Mouse (Mus musculus) left cerebral cortex, postnatal 36 days (tissue): ENCODE results near the gene Gabbr2. TPM values are rescaled to one million over a fixed set of nuclear protein-coding genes. Genes with fewer than 3 reads are reported as not detected.
A peak's percentile ranks its signal among the peaks of the same experiment; 100 is the strongest.

Source experiments
- DNase-seq, 2 experiments: peaks; one replicate each; pipeline ENCODE4 v3.0.0; 2021 to 2022; ENCODE audit warnings: low spot score in 2 of 2, mixed read lengths in 1 of 2
- intact Hi-C: fragments of 180-260 bp; cut with DNase I; formaldehyde crosslinking; loops from one replicate; pipeline ENCODE4 v1.15.1; 2025
- total RNA-seq, 2 experiments: library from RNA; stranded (reverse); gene quantifications; 2 replicates each; pipeline ENCODE4 v1.2.3; 2021

Gene Gabbr2
- total RNA-seq, 2 experiments from 2014 or later = 253 to 276 TPM

DNA sequence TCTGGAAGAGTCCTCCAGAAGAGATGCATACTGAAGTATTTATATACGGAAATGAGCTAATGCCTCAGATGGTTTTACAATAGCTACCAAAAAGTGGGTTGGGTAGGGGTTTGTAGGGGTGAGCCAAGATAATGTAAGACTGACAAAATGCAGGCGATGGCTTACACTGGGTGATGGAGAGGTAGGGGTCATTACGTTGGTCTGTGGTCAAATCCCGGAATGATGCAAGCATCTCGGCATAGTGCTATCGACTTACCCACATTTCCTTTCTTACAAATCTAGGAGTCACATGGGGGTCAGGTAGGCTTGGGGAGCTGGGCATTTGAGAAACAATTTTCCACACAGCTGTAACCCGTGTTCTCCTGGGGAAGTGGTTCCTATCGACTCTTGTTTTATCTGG lies 242.7 kb downstream of the Gabbr2 start:
- intact Hi-C loops = no loop called here

DNA sequence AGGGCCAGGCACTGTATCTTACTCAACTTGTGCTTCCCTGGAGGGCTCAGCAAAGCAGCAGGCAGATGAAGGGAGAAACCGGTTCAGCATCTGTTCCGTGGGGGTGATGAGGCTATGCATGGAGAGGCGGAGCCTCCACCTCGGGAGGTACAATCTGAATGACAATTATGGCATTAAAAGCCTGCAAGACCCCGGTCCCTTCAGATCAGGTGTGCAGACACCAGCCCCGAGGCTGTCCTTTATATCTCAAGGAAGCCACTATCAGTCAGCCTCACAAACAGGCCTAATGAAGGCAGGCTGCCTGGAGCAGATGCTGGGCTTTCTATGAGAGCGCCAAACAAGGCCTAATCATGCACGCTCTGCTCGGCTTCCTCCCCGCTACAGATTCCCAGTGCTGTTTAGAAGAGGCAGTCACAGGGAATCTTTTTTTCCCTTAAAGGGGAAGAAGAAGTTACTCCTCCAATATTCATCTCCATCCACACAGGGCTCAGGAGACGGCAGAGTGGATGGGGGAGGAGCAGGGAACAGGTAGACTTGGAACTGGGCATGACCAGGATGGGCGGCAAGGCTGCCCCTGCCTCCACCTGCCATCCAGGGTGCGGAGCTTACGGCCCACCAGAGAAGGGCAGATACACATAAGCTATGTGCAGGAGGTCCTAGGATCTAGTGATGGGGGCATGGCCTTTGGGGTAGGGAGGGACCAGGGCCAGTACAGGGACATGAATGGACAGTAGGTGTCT lies 244.5 kb downstream of the Gabbr2 start:
- peak; percentile 63 to 69 for DNase-seq
- intact Hi-C loops = no loop called here

More for the DNA sequence above, 242.7 kb downstream of the Gabbr2 start:
- no peak for DNase-seq

DNA sequence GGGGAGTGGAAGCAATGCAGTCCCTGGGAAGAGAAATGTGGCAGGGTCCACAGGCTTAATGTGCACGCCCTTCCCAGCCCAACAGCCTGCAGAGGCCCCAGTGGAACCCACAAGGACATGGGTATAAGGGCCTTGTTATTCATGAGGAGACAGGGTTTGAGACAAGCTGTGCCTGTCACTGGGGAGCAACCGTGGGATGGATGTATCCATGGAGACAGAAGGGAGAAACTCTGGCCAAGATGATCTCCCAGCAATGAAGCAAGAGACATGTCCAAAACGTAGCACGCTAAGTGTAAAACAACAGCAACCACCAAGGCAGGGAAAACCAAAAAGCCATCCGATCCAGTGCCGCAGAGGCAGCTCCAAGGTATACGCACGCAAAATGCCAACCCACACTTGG lies 246.1 kb downstream of the Gabbr2 start:
- DNase-seq = no peak
- intact Hi-C loops = loop anchor here (2.0 kb wide), 1 partner anchor 45 kb away; no protein-coding TSS in a partner anchor

DNA sequence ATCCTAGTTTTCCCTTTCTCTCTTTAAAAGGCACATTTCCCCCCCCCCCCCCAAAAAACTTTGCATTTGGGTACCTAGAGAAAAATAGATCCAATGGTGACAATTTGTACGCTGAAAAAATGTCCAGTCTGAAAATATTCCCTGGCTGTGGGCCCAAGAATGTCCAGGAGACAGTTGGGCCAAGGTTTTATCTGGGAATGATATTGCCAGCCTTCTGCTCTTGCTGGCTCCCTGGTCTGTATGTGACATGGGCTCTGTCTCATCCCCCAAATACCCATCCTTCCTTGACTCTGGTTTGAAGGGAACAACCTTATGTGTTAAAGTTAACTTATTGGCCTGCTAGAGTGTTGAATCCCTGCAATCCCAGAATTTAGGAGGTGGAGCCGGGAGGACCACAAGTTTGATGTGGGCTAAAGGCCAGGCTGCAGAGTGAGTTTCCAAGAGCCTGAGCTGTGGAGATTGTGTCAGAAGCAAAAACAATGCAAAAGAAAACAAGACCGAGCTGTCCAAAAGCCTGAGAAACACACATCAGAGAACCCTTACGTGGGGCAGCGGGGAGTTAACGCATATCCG lies 247.0 kb downstream of the Gabbr2 start:
- intact Hi-C loops = loop anchor here (2.0 kb wide), 1 partner anchor 46 kb away; no protein-coding TSS in a partner anchor
- DNase-seq = no peak

DNA sequence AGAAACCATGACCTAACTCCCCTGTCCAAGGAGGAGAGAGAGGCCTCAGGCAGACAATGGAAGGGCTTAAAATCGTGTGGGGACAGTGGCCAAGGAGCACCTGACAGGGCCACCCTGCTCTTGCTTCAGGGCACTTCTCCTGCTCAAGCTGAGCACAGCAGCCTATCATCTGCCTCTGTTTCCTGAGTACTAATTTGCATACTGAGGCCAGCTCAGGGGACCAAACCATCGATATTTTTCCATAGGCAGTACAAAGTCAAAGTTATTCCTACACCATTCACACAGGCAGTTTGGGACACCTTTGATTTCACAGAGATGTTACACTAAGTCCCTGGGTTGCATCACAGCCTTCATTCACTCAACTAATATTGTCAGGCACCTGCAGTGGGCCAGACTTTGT lies 249.1 kb downstream of the Gabbr2 start:
- no peak for DNase-seq
- intact Hi-C loops = no loop called here

DNA sequence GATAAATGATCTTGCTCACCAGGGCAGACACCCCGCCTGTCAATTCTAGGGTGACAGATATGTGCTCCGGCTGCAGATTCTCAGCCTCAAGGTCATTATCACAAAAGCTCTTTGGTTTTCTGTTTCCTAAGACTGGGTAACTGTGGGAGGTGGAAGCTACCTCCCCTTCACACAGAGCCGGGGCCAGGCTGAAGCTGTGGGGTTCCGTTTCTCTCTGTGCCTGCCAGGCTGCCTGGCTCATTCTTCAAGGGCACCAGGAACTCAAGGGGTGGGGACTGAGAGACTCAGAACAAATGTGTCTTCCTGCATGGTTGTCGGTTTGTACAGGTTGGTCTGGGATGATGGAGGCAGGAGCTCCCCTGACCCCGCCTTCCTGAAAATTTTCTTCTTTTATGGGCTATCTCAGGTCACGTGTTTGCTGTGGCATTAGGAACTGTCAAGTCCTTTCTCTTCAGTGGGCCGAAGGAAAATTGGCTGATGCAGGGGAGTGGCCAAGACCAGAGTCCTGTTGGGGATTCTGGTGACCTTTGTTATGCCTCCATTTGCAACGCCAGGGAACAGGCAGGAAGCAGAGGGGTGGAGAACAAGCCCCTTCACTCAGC lies 254.7 kb downstream of the Gabbr2 start:
- DNase-seq = no peak
- intact Hi-C loops = no loop called here

DNA sequence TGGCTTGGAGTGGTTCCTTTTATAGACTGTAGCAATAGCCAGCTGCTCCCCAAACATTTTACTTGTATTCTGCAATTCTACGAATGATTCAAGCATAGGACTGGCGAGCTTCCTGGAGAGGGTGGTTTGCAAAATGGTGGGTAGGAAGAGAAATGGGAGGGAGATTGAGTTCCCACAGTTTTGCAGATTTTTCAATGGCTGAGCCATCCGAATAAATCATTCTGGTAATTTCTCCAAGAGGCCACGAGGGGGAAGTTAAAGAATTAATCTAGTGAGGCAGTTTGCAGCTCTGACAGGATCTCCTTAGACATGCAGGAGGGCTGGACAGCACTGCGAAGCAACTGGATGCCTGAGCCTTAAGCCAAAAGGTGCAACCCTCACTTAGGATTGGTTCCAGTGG lies 256.8 kb downstream of the Gabbr2 start:
- intact Hi-C loops = no loop called here
- no peak for DNase-seq

DNA sequence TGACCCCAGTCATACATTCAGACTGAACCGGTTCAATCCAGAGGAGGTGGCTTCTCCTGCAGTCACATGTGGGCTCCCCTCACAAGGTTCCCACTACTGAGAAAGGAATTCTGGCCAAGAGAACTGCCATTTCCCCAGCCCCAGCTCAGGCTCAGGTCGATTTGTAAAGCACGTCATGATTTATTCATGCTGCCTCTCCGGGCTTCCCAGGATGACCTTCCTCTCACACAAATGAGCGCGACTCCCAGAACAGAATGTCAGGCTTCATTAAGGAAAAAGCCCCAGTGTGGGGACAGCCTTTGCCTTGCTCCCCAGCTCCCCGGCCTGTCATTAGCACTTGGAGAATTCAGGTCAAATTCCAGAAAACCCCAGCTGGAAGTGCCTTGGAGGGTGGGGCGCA lies 260.1 kb downstream of the Gabbr2 start:
- DNase-seq = no peak
- intact Hi-C loops = no loop called here

DNA sequence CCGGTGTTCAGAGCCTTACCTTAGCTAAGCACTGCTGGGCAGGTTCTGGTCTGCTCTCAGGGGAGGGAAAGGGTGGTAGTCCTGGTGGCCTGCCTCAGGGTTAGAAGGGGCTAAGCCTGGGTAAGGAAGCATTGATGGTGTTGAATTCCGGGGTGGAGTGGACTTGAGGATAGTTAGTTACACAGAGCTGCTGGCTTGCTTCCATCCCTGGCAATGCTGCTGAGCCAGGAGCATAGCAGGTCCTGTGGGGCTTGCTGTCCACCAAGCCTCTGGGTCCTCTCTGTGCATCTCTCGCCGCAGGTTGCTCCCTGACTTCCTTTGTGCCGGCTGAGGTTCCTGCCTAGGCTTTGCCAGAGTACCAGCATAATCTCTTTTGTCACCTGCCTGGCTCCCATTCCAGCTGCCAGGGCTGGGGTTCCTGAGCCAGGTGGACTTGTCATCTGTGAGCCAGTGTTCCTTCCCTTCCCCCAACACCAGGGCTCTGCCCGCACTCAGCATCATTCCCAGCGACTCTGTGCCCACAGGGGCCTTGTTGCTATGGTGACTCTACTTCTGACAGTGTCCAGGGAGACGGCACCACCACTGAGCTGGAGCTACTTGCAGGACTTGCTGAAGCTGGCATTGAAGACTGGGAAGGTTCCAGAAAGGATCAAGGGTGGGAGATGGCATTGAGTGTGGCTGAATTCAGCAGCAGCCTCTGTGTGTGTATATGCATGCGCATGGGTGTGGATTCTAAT lies 262.2 kb downstream of the Gabbr2 start:
- DNase-seq = no peak
- intact Hi-C loops = loop anchor here (5.0 kb wide), 1 partner anchor 263 kb away; the partner anchor contains the start of gene Gabbr2

DNA sequence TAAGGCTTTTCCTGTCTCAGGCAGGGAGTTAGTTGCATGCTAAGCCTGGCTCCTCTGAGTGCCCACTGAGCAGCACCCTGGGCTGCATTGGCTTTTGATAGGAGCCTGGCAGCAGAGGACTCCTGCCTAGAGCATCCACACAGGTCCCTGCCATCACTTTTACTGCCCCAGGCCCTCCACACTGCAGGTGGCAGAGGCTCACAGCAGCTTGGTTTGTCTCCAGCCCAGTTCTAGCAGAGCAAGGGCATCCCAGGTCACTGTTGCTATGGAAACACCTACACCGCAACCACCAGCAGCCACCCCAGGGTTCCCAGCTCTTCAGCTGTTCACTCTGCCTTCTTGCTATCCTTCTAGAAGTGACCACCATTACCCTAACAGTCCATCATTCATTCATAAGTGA lies 263.4 kb downstream of the Gabbr2 start:
- DNase-seq = no peak
- intact Hi-C loops = loop anchor here (5.0 kb wide), 1 partner anchor 264 kb away; the partner anchor contains the start of gene Gabbr2

DNA sequence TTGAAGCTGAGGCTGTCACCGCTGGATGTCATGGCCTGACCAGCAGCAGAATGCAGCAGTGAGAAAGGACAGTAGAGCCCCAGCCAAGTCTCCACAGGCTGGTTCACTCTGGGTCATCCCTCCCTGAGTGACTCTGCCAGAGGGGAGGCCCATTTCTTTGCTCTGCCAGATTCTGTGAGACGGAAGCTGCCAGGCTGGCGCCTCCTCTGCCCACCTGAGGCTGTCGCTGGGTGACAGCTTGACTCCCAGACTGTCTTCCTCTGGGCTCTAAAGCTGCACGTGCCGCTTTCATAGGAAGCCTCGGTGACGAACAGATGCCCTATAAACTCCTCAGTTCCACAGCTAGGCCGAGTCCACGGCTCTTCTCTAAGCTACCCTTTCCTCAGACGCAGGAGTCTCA lies 264.5 kb downstream of the Gabbr2 start:
- intact Hi-C loops = loop anchor here (5.0 kb wide), 1 partner anchor 265 kb away; the partner anchor contains the start of gene Gabbr2
- DNase-seq = no peak

DNA sequence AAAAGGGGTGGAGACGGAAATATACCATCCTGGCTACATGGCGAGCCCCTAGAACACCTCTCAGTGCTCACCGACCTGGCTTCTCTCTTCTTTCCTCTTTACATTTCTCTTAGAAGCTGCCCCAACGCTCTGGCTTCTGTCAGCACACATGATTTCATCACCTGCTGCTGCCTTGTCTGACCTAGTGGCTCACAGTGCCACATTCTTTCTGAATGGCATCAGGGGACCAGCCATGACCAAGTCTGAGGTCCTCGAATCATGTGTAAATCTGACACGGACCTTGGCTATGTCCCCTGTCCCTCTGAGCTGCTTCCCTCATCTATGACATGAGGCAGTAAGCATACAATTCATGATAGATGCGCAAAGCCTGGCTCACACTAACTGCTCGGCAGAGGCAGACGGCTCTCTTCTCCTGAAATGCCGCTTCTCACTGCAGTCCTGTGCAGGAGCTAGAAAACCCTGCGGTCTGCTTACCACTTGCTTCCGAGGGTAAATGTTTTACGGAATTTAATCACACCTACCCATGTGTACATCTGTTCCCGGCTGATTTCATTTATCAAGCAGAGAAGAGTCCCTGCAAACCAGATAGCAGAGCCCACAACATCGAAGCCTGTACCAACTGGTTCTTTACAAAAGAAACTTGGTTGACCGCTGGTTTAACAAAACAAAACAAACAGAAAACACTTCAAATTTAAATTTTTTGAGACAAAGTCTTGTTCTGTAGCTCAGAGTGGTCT lies 270.7 kb downstream of the Gabbr2 start:
- intact Hi-C loops = no loop called here
- no peak for DNase-seq

DNA sequence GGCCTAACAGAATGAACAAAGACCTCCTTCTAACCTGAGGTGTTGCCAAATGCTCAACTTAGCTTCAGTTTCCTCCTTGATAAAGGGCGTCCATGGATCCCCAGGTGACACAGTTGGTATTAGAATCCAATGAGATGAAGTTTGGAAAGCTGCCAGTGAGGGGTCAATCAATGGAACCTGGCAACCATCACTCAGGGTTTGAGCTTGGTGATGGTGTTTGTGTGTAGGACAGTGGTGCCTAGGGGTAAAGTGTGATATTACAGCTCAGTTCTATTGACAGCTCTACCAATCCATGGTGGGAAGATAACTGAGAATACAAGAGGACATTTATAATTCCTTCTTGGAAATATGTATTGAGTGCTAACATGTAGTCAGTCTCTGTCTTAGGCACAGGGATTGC lies 271.6 kb downstream of the Gabbr2 start:
- no peak for DNase-seq
- intact Hi-C loops = no loop called here

DNA sequence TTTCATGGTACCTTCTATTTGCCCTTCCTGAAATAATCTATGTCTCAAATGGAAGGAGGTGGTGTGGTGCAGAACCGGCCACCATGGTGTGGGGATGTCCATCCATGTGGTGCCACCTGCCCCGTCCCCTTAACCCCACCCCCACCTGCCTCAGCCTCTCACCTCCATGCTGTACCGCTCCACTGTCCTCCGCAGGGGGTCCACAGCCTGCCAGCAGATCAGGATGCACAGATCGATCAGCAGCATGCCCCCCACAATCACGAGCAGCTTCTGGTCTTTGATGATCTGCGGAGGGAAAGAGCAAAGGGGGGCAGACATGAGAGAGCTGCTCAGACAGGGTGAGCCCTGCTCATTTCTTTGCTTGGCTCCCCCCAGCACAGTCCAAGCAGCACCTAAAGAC lies 273.0 kb downstream of the Gabbr2 start:
- no peak for DNase-seq
- intact Hi-C loops = no loop called here

DNA sequence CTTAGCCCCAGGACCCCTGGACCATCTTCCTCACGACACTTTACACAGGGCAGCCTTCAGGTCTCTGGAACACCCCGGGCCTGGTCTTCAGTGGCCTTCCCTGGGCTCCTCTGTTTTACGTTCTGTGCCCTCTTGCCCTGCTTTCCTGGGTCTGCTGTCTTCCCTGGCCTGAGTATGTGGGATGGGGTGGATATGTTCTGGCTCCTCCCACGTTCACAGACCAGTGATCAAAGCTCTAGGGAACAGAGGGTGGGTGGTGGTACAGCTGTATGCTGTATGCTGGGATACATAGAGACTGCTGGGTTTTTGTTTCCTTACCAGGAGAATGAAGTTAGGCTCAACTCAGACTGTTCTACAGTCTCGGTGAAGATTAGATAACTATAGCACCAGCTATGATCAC lies 274.5 kb downstream of the Gabbr2 start:
- intact Hi-C loops = no loop called here
- no peak for DNase-seq

DNA sequence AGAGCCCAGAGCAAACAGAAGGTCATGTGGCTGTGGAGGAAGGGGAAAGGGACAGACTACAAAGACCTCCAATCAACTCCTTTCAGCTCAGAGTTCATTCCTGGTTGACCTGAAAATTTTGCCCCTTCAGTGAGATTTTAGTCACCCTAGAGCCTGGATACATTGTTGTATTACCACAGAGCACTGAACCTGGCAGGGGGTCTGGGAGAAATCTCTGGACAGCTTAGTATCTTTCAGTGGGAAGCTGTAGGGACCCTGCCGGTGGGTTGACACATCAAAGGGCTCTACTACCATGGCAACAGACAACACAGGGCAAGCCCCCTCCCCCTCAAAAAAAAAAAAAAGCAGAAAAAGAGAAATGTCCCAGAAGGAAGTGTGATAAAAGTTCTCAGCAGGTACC lies 275.3 kb downstream of the Gabbr2 start:
- intact Hi-C loops = no loop called here
- DNase-seq = no peak

DNA sequence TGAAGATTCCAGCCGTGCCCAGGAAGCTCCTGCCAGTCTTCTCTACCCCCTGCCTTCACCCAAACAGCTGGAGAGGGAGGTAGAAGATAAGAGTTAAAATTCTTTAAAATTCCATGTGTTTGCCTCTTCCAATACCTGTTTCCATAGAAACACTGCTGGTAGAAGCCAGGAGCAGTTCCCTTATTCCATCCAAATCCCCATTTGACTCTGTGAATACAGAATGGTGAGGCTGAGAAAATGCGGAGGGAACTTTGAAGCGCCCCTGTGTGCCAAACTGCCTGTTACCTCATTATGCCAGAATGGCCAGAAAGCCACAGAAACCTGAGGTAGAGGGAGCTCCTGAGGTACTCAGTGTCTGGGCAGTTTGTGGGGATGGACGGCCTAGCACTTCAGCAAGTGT lies 281.1 kb downstream of the Gabbr2 start:
- intact Hi-C loops = no loop called here
- no peak for DNase-seq

DNA sequence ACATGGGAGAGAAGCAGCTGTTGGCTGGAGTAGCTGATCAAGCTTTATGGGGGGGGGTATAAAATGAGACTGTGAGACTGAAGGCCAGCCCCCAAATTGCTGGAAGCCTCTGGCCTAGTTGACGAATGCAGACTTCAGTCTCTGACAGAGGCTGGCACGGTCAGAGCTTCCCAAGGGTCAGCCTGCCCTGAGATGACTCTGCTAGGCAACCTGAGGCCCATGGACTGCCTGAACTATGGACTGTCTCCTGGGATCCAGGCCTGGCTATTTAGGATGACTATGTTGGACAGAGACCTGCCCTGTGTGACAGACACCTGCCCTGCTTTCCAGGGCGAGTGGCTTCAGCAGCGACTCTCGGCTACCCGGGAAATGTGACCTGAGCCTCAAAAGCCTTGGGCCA lies 281.7 kb downstream of the Gabbr2 start:
- intact Hi-C loops = no loop called here
- DNase-seq = no peak

DNA sequence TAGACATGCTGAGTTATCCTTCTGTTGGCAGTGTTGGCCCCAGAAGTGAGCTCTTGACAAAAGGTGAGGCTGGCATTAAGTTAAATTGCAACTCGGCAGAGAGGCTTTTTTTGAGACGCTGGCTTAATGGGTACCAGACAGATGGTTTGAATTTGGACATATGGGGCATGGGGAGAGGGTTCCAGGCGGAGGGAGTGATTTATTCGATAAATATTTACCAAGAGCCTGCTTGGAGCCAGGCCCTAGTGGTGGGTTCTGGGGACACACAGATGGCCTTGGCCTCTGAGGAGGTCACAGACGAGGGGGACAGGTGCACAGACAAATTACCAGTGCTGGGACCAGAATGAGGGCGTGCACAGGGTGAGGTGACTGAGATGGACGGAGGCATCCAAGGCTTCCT lies 282.2 kb downstream of the Gabbr2 start:
- no peak for DNase-seq
- intact Hi-C loops = no loop called here

DNA sequence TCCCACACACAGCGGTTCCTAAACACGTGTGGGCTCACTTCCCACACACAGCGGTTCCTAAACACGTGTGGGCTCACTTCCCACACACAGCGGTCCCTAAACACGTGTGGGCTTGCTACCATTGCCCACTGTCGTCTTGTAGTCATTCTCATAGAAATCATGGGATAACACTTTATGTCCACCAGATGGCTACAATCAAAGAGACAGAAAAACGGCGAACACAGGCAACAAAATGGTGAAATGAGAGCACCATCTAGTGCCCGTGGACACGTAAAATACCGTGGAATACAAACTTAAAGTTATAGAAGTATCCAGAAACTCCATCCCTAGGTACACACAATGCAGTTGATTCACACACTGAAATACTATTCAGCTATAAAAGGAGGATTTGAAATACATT lies 285.9 kb downstream of the Gabbr2 start:
- intact Hi-C loops = no loop called here
- no peak for DNase-seq
